Mouse (Mus musculus) heart, adult 2 months (tissue): ENCODE data around the gene Tnrc6b. TPM values are rescaled to one million over a fixed set of nuclear protein-coding genes. Genes with fewer than 3 reads are reported as not detected.

Experiments used
- DNase-seq, 2 experiments: peaks; one replicate each; pipeline ENCODE4 v3.0.0; 2021
- H3K27ac ChIP-seq: fragments of 200-600 bp; 2 replicates; pipeline ENCODE4 v1.8.1; 2022
- H3K27me3 ChIP-seq: fragments of 200-500 bp; 2 replicates; pipeline ENCODE4 v1.6.1; 2012; ENCODE audit warnings: mild to moderate bottlenecking, low read length, inconsistent platforms, mixed read lengths; ENCODE audit not compliant: control insufficient read depth, insufficient read depth
- H3K36me3 ChIP-seq: fragments of 200-500 bp; 2 replicates; pipeline ENCODE4 v1.6.1; 2012; ENCODE audit warnings: low read length, inconsistent platforms; ENCODE audit not compliant: control insufficient read depth, insufficient read depth
- H3K4me1 ChIP-seq: fragments of 200-500 bp; 2 replicates; pipeline ENCODE4 v1.6.1; 2011; ENCODE audit warnings: low read length; ENCODE audit not compliant: control insufficient read depth, insufficient read depth
- H3K4me3 ChIP-seq: fragments of 200-600 bp; 2 replicates; pipeline ENCODE4 v1.8.1; 2022
- H3K79me2 ChIP-seq: fragments of 200-500 bp; replicated peaks from 2 replicates; pipeline ENCODE4 v1.6.1; 2012; ENCODE audit warnings: mild to moderate bottlenecking, inconsistent platforms, low read length, moderate library complexity, mixed read lengths; ENCODE audit not compliant: control insufficient read depth, insufficient read depth
- H3K9ac ChIP-seq: fragments of 200-500 bp; 2 replicates; pipeline ENCODE4 v1.6.1; 2012; ENCODE audit warnings: low read depth, mild to moderate bottlenecking, control low read depth, inconsistent platforms, low read length, mixed read lengths
- CTCF ChIP-seq: fragments of 200-600 bp; IDR thresholded peaks from 2 replicates; pipeline ENCODE4 v1.8.1; 2022; ENCODE audit warnings: antibody characterized with exemption, mild to moderate bottlenecking, moderate library complexity
- EP300 ChIP-seq: fragments of 200-500 bp; IDR thresholded peaks from 2 replicates; pipeline ENCODE4 v1.6.1; 2011; ENCODE audit warnings: low read depth, low read length, control low read depth; ENCODE audit not compliant: insufficient read depth
- POLR2A ChIP-seq: fragments of 200-500 bp; IDR thresholded peaks from 2 replicates; pipeline ENCODE4 v1.6.1; 2011; ENCODE audit warnings: mild to moderate bottlenecking, low read depth, low read length, control low read depth; ENCODE audit not compliant: insufficient read depth
- WGBS: fragments of 180-500 bp; shearing (Covaris S2); methylation state at CpG from one replicate; pipeline ENCODE4 v1.1.7; 2018; 5-methylcytosine and 5-hydroxymethylcytosine counted together
- intact Hi-C: fragments of 180-260 bp; cut with DNase I; formaldehyde crosslinking; loops from one replicate; pipeline ENCODE4 v1.15.1; 2025
- polyA plus RNA-seq: library from polyadenylated mRNA; depleted of rRNA; stranded (reverse); fragments of >200 nt; gene quantifications from 2 replicates; pipeline ENCODE4 v1.2.3, GENCODE M21; 2012
- total RNA-seq, 2 experiments: library from RNA; stranded (reverse); gene quantifications; 2 replicates each; pipeline ENCODE4 v1.2.3; 2021

Tnrc6b gene
- total and polyA plus RNA-seq, 3 experiments = 9.4 to 48.1 (median 43.7) TPM

GRCm38 (mm10) chr15:80721861-80722260 lies 10.7 kb downstream of the Tnrc6b start:
- 85% methylated on average over 6 of the region's 6 CpGs for WGBS
- H3K9ac ChIP-seq = peak overlapping the region; percentile 15; the same call in 1 of the 2 replicates
- H3K27ac ChIP-seq = no peak overlapping the region
- H3K27me3 ChIP-seq = no peaks in the 10 kb centered on the region
- H3K4me3 ChIP-seq = no peak overlapping the region
- no peak for DNase-seq
- intact Hi-C loops = no loop called here
- peaks cover 8% of the 10 kb centered on the region for H3K36me3 ChIP-seq
- H3K79me2 ChIP-seq = peaks cover 9% of the 10 kb centered on the region
- H3K4me1 ChIP-seq = peaks cover 16% of the 10 kb centered on the region
- TF ChIP-seq POLR2A (no peak), CTCF (no peak), EP300 (no peak)

GRCm38 (mm10) chr15:80722366-80722765 lies 11.3 kb downstream of the Tnrc6b start:
- intact Hi-C loops = no loop called here
- H3K4me3 ChIP-seq = no peak overlapping the region
- no peaks in the 10 kb centered on the region for H3K27me3 ChIP-seq
- no peak overlapping the region for H3K9ac ChIP-seq
- TF ChIP-seq POLR2A = no peak
- TF ChIP-seq CTCF = no peak
- TF ChIP-seq EP300 = no peak
- peaks cover 14% of the 10 kb centered on the region for H3K4me1 ChIP-seq
- no peak overlapping the region for H3K27ac ChIP-seq
- whole genome bisulfite sequencing = 66% methylated on average over 3 of the region's 3 CpGs
- no peak for DNase-seq
- H3K79me2 ChIP-seq = peaks cover 9% of the 10 kb centered on the region
- peaks cover 8% of the 10 kb centered on the region for H3K36me3 ChIP-seq

DNA sequence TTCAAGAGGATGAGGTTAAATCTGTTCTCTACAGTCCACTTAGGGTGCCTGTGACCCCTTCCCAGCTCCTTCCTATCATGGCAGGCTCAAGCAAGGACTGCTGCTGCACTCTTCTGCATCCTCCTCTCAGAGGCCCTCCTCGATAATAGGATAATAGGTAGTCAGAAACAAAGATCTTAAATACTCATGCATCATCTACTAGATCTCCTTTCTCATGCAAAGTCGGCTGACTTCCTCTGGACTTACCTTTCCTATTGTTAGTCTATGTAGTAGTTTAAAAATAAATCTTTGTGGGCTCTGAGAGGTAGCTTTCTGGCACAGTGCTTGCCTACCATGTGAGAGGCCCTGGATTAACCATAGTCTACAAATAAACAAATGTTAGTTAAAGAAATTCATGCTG lies 18.4 kb downstream of the Tnrc6b start:
- Histone ChIP-seq H3K4me3 (no peak overlapping the region), H3K4me1 (peaks cover 4% of the 10 kb centered on the region), H3K27me3 (no peaks in the 10 kb centered on the region), H3K36me3 (peaks cover 7% of the 10 kb centered on the region), H3K9ac (no peak overlapping the region), H3K79me2 (peaks cover 5% of the 10 kb centered on the region), H3K27ac (no peak overlapping the region)
- DNase-seq = no peak
- intact Hi-C loops = no loop called here
- TF ChIP-seq POLR2A (no peak), CTCF (no peak), EP300 (no peak)
- WGBS = 39% methylated on average over 2 of the region's 2 CpGs

GRCm38 (mm10) chr15:80731043-80731442 lies 19.9 kb downstream of the Tnrc6b start:
- intact Hi-C loops = no loop called here
- Histone ChIP-seq H3K27me3 (no peaks in the 10 kb centered on the region), H3K9ac (no peak overlapping the region), H3K4me1 (peaks cover 5% of the 10 kb centered on the region), H3K4me3 (no peak overlapping the region), H3K27ac (no peak overlapping the region), H3K36me3 (peaks cover 7% of the 10 kb centered on the region), H3K79me2 (peaks cover 7% of the 10 kb centered on the region)
- TF ChIP-seq CTCF (no peak), EP300 (no peak), POLR2A (no peak)
- no peak for DNase-seq
- 86% methylated on average over 1 of the region's 1 CpGs for WGBS

DNA sequence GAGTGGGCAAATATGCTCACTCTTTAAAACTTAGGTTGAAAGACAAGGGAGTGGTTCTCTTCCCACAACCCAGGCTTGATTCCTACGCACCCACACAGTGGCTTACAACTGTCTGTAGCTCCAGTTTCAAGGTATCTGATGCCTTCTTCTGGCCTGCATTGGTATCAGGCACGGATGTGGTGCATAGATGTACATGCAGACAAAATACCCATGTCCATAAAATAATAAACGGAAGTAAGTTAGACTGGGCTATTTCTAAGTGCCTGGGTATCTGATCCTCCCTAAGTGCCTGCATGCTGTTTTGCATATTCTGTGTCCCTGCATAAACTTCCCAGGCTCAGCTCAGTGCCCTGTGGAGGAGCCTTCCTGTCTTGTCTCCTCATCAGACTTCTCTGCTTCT lies 20.4 kb downstream of the Tnrc6b start:
- no peaks in the 10 kb centered on the region for H3K27me3 ChIP-seq
- intact Hi-C loops = no loop called here
- no peak for TF ChIP-seq POLR2A
- no peak for TF ChIP-seq EP300
- no peak for TF ChIP-seq CTCF

DNA sequence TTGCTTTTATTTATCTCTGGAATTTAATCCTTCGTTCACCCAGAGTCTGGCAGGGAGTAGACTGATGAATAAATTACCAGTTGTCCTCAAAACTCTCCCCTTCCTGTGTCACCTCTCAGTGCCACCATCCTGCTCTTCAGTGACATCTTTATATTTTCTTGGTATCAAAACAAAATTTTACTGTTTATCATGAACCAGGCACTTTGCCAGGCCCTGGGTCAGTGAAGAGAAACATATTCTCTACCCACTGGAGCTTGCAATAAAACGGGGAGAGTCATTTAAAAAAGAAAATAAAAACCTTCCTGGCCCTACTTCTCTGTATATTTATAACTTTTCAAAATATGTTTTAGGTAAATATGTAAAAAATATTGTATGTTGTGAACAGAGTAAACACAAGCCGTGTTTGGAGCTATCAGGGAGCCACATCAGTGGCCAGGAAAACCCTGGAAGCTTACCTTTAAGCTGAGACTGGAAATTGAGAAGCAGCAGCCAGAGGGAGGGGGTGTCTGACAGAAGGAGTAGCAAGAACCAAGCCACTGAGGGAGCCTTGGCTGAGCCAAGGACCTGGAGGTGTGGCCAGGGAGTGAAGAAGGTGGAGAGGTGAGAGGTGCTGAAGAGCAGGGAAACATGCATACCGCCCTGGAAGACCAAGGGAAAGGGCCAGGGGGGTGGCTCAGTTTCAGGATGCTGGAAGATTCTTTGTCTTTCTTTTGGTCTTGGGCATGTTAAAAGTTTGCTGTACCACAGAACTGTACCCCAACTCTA lies 21.3 kb downstream of the Tnrc6b start:
- no peak overlapping the region for H3K27ac ChIP-seq
- no peak for DNase-seq
- no peaks in the 10 kb centered on the region for H3K27me3 ChIP-seq
- intact Hi-C loops = no loop called here
- peaks cover 5% of the 10 kb centered on the region for H3K4me1 ChIP-seq
- 46% methylated on average over 4 of the region's 4 CpGs for WGBS
- H3K36me3 ChIP-seq = peaks cover 7% of the 10 kb centered on the region
- H3K4me3 ChIP-seq = no peak overlapping the region
- TF ChIP-seq CTCF (no peak), EP300 (no peak), POLR2A (no peak)
- H3K9ac ChIP-seq = no peak overlapping the region
- H3K79me2 ChIP-seq = peaks cover 4% of the 10 kb centered on the region; the same call in 1 of the 2 replicates

More for the DNA sequence above, 20.4 kb downstream of the Tnrc6b start:
- DNase-seq = no peak
- no peak overlapping the region for H3K4me3 ChIP-seq
- H3K27ac ChIP-seq = no peak overlapping the region
- peaks cover 5% of the 10 kb centered on the region for H3K4me1 ChIP-seq
- H3K36me3 ChIP-seq = peaks cover 7% of the 10 kb centered on the region
- H3K9ac ChIP-seq = no peak overlapping the region
- WGBS = 67% methylated on average over 3 of the region's 3 CpGs
- peaks cover 5% of the 10 kb centered on the region; the same call in 1 of the 2 replicates for H3K79me2 ChIP-seq
